Mouse (Mus musculus): ENCODE measurements around the gene Kcnj12.

- TF ChIP-seq CTCF (IDR thresholded peaks at IDR 0.05; ENCODE audit: low read depth) (no peak), EP300 (optimal IDR thresholded peaks at IDR 0.05) (no peak)
These were observed 5.4 kb upstream of the Kcnj12 start for GRCm38 (mm10) chr11:61016866-61017398.

Data from stomach, postnatal 0 days (tissue).